Mouse (Mus musculus): Measurements from ENCODE around the gene C1qtnf6. TPM values are rescaled to one million over a fixed set of nuclear protein-coding genes. Genes with fewer than 3 reads are reported as not detected.

Gene C1qtnf6
- total RNA-seq, 2 experiments from 2014 or later, result 14.1 to 15.0 TPM

DNA sequence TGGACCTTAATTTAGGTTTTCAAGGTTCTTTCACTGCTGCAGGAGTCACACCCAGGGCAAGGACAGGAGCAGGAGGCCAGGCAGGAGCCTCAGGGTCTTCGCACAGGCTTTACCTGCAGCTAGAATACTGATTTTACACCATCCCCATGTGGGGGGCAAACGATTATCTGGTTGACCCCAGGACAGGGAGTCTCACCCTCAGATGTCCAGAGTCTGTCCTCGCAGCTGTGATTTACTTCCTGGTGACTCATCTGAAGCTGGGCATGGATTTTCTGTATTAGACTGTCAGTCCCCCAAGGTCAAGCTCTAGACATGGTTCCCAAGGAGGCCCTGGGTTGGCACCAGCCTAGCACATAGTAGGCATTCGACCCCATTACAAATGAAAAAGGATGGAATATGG is 14.8 kb upstream of the C1qtnf6 start:
- DNase-seq (ENCODE audit: low spot score in 2 of 2), result no peak

DNA sequence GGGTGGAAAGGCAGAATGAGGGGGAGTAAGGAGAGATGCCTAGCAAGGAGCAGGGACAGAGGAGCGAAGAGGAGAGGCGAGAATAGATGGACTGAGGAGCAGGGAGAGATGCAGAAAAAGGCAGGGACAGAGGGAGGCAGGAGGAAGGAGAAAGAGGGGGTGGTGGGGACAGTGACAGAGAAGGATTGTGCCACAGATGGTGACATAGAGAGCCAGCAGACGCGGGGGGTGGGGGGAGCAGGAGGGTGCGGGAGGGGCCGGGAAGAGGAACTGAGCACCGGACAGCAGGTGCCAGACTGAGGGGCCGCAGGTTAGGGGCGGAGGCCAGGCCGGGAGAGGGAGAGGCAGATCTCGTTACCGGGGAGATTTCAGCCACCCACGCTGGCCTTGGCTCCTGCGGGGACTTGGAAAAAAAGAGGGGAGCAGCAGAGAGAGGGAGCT is 13.4 kb upstream of the C1qtnf6 start, which contains the start of gene Sstr3:
Gene Sstr3 (minus strand): TSS at position 125 of the 441 bp plus-strand sequence.
- peak; percentile 51 to 57 for DNase-seq (ENCODE audit: low spot score in 2 of 2)

GRCm38 (mm10) chr15:78544041-78544440 is 12.8 kb upstream of the C1qtnf6 start:
- no peak for DNase-seq (ENCODE audit: low spot score in 2 of 2)

GRCm38 (mm10) chr15:78542767-78543303 is 11.6 kb upstream of the C1qtnf6 start:
- no peak for DNase-seq (ENCODE audit: low spot score in 2 of 2)

DNA sequence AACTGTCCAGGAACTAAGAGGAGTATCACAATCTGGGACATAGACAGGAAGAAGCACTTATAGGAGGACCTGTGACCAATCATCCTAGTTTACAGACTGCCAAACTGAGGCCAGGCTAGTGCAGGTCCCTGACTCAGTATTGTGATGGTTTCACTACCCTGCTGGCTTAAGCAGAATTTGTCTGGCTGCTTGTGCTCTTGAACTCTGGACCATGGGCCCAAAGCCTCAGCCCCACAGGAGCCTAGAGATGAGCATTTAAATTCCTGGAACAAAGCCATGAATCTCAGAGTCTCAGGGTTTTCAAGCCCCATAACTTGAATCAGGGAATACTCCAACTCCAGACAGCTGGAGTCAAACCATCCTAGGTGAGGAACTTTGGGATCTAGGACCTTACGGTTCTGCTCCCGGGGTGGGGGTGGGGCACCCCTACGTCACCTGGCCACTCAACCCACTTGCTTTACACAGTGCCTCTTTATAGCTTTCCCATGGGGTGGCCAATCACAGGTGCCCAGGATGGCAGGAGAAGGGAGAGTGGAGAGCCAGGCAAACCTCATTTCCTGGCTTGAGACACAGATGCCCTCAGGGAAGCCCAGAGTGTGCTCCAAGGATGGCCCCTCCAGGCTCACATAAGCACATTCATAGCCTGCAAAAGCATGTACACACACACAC is 11.0 kb upstream of the C1qtnf6 start:
- no peak for DNase-seq (ENCODE audit: low spot score in 2 of 2)

DNA sequence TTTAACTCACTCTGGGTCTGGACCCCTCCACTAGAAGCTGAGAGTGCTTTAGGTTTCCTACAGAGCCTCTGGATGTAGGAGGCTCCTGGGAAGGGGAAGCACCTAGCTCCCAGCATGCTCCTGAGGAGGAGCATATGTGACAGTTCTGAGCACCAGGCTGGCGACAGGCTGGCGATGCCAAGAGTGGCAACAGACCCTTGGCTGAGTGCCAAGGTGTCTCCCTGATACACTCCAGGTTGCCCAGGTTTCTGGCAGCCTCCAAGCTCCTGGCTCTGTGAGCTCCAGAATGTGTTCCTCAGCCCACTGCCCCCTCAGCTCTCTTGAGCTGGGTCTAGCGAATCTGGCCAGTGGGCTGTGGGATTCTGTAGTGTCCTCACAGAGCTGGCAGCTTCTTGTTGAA is 10.4 kb upstream of the C1qtnf6 start:
- no peak for DNase-seq (ENCODE audit: low spot score in 2 of 2)

- DNase-seq (ENCODE audit: low spot score in 2 of 2), result no peak
These were observed 9.8 kb upstream of the C1qtnf6 start for GRCm38 (mm10) chr15:78541036-78541435.

GRCm38 (mm10) chr15:78535723-78536421 is 4.7 kb upstream of the C1qtnf6 start:
- no peak for DNase-seq (ENCODE audit: low spot score in 2 of 2)

- DNase-seq (ENCODE audit: low spot score in 2 of 2), result no peak
These were observed 2.2 kb upstream of the C1qtnf6 start for GRCm38 (mm10) chr15:78533346-78533835.

DNA sequence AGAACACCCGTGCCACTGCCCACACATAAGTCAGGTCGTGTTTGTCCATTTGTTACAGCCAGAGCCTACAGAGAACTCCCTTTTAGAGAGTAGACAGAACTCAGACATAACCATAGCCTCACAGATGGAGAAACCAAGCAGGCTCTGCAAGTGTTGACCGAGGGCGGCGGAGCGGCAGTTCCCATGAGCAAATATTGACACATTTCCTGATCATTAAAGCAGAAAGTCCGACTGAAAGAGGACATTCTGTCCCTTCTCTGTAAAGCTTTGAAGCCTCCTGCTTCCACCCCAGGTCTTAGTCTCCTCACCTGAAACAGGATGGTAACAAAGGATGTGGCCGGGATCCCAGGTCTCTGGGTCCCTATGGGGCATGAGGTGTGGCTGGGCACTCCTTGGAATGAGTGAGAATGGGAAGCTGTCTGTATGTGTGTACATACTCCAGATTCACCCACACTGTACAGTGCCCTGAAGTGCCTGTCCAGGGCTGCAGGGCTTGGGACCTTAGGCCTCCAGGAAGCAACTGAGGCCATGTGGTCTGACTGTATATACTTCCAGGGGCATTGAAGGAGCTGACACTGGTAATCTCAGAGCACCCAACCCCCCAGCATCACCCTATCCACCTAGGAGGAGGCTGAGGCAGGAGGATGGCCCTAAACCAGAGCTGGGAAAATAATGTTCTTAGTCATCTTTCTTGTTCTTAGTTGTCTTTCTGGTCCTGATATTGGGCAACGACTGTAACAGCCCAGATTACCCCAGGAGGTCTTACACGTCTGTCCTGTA is 1.5 kb upstream of the C1qtnf6 start:
- no peak for DNase-seq (ENCODE audit: low spot score in 2 of 2)

DNA sequence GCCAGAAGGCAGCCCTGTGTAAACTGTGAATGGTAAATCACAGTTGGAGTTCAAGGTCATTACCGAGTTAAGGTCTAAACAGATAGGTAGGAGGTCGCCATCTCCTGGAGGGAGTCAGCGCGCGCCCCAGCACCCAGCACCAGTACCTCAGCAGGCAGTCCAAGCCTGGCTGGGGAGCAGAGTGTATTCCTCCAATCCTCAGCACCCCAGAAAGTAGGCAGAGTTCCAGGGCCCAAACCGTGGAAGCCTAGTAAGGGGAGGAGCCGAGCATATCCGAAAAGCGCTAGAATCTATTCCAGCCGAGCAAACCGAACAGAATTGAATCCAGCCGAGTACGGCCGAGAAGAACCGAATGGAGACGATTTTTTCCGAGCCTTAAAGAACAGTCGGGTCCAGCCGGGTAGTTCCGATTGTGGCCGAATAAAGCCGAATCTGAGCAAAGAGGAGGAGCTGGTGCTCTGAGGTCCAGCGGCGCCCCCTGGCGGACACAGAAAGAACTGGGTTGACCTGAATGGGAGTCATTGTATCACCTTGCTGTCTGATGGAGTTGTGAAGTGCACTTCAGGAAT is 769 bp upstream of the C1qtnf6 start:
- DNase-seq (ENCODE audit: low spot score in 2 of 2), result peak; percentile 97 to 99

GRCm38 (mm10) chr15:78531451-78531720 is 170 bp upstream of the C1qtnf6 start:
- DNase-seq (ENCODE audit: low spot score in 2 of 2), result no peak

GRCm38 (mm10) chr15:78530141-78530540 is 1.1 kb downstream of the C1qtnf6 start:
- DNase-seq (ENCODE audit: low spot score in 2 of 2), result no peak

GRCm38 (mm10) chr15:78529428-78529990 is 1.7 kb downstream of the C1qtnf6 start:
- DNase-seq (ENCODE audit: low spot score in 2 of 2), result peak; percentile 72 to 77

- DNase-seq (ENCODE audit: low spot score in 2 of 2), result peak in 1 of 2 experiments; percentile 39
These were observed 2.3 kb downstream of the C1qtnf6 start for GRCm38 (mm10) chr15:78528726-78529411.

DNA sequence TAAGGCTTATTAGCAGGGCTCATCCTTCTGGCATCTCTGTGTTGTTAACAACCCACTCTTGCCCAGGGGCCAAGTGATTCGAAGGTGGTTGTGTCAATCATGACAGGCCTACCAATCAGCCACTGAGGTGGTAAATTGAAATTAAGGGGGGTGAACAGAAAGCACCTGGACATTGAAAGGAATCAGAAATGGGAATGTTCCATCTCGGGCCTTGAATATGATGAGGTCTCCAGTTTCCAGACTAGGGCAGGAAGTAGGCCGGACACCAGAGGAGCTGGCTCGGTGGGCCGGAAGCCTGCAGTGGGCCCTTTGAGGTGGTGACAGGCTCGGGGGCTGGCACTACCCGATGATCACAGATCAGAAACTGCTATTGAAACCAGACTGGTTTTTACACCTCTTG is 3.2 kb downstream of the C1qtnf6 start:
- DNase-seq (ENCODE audit: low spot score in 2 of 2), result no peak

DNA sequence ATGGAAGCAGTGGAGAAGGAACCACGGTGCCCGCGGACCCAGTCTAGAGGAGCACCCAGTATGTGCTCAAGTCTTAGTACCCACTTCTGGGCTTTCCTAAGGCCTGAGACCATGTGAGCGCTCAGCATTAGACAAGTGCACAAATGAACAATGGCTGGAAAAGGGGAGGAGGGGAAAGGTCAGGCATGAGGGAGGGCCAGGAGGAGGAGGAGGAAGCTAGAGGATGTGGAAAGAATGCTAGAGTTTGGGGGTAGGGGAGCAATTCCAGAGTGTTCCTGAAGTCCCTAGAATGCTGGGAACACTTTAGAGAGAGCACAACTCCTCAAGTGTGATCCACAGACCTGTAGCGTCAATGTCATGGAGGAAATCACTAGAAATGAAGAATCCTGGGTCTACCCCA is 7.1 kb downstream of the C1qtnf6 start:
- no peak for DNase-seq (ENCODE audit: low spot score in 2 of 2)

DNA sequence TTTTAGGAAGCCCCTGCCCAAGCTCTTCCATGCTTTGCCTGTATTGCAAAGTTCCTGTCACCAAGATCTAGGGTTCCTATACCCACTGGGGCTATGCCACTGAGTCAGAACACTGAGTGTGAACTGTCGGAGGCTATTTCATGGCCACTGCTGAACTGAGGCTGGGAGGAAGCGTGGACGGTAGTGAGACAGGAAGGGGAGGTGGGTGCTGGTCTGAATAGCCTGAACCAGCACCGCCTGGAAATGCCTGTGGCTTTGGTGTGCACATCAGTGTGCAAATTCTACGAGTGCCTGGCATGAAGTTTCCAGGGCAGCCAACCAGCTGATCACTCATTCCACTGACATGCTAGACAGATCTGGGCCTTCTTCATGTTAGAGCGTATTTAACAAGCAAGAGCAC is 9.3 kb downstream of the C1qtnf6 start:
- DNase-seq (ENCODE audit: low spot score in 2 of 2), result no peak

GRCm38 (mm10) chr15:78521331-78521730 is 9.9 kb downstream of the C1qtnf6 start:
- DNase-seq (ENCODE audit: low spot score in 2 of 2), result no peak

DNA sequence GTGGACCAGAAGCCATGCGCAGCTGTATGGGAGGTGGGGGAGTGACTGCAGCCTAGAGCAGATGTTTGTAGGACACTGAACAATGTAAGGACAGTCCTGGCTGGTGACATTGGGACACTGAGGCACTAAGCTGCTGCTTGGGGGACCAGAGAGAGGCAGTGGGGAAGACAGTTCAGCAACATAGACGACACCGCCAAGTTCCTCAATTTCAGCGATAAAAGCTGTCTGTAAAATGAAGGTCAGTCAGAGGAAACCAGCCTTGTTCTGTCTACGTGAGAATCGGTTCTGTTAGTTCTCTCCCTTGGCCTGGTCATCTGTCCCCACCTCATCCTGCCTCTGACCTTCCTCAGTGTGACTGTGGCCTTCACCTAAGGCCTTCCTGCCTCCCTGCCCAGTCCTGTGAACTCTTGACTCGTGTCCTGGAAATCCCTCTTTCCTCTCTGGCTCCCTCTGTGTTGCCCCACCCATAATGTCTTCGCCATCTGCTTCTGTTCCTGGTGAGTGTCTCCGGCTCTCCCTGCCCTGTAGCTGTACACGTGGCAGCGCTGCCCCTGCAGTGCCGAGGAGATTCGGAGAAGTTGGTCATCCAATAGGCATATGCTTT is 11.0 kb downstream of the C1qtnf6 start:
- no peak for DNase-seq (ENCODE audit: low spot score in 2 of 2)
